Mouse (Mus musculus): ENCODE measurements around the gene Gm9733. TPM values are rescaled to one million over a fixed set of nuclear protein-coding genes. Genes with fewer than 3 reads are reported as not detected.
"Not testable (repeated sequence)": the region's sequence is repeated elsewhere in the genome, so short reads cannot be mapped to it uniquely, and the experiment has no call there.

Gene Gm9733
- 0.53 and 1.3 TPM in 2 replicates for polyA plus RNA-seq (2015; fragmentation: Nextera tagmentation; extraction: Ambion mirVana)

DNA sequence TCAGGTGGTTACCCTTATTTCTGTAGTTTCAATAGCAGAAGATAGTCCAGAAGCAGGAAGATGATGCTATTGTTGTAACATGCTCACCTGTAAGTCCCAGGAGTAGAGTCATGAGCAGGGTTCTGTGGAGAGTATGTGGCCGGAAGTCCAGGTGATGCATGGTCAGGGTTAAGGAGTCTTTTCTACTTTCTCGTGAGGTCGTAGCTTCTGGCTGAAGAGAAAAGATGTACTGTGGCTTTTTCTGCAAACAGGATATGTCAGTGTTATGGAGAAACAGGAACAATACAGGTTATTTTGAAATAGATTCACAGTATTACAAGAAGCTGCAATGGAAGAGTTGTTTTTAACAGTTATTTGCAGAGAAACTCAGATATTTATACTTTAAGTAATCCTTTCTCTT, at the start of gene Gm9733:
Gm9733 (minus strand) TSS at position 240 of the 400 bp plus-strand sequence.
- peak; percentile 43 for ATAC-seq (ENCODE audit: low read depth)
- WGBS (ENCODE audit: insufficient replicate concordance), result 49% methylated on average over 3 of the region's 3 CpGs
- H3K27ac ChIP-seq (ENCODE audit: low read length), result no peak within 1 kb of the TSS
- no peak within 1 kb of the TSS for H3K4me3 ChIP-seq (ENCODE audit: low read depth, low read length)
- H3K4me2 ChIP-seq (ENCODE audit: low read depth, low read length), result no peak within 1 kb of the TSS
- H3K9ac ChIP-seq (ENCODE audit: low read depth, low read length), result no peak within 1 kb of the TSS
- H3K4me1 ChIP-seq (ENCODE audit: control insufficient read depth, low read depth, low read length), result no peaks in the 10 kb centered on the region
- no peaks in the 10 kb centered on the region for H3K36me3 ChIP-seq (ENCODE audit: control insufficient read depth, insufficient read depth)
- H3K27me3 ChIP-seq (ENCODE audit: control insufficient read depth, insufficient read depth, low read depth, low read length), result no peaks in the 10 kb centered on the region
- H3K9me3 ChIP-seq (replicated peaks; ENCODE audit: control insufficient read depth, low read length), result no peaks in the 10 kb centered on the region

DNA sequence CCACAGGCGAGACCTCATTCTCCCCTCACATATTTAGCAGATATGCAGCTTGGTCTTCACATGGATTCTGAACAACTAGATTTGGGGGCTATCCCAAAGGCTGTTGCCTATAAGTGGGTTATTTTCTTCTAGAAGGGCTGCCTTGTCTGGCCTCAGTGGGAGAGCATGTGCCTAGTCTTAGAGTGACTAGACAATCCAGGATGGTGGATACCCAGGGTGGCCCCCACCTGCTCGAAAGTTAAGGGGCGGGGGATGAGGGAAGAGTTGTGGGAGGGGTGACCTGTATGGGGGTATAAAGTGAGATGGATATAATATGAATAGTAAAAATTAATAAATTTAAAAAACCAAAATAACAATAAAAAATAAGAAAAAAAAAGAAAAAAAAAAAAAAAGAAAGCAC, 23.6 kb upstream of the Gm9733 start:
- WGBS (ENCODE audit: insufficient replicate concordance), result 45% methylated on average over 3 of the region's 3 CpGs
- not testable (repeated sequence) for H3K27ac ChIP-seq (ENCODE audit: low read length); H3K4me2 ChIP-seq (ENCODE audit: low read depth, low read length); H3K9ac ChIP-seq (ENCODE audit: low read depth, low read length); ATAC-seq (ENCODE audit: low read depth); H3K4me3 ChIP-seq (ENCODE audit: low read depth, low read length); H3K36me3 ChIP-seq (ENCODE audit: control insufficient read depth, insufficient read depth); H3K9me3 ChIP-seq (replicated peaks; ENCODE audit: control insufficient read depth, low read length); H3K4me1 ChIP-seq (ENCODE audit: control insufficient read depth, low read depth, low read length); H3K27me3 ChIP-seq (ENCODE audit: control insufficient read depth, insufficient read depth, low read depth, low read length)

DNA sequence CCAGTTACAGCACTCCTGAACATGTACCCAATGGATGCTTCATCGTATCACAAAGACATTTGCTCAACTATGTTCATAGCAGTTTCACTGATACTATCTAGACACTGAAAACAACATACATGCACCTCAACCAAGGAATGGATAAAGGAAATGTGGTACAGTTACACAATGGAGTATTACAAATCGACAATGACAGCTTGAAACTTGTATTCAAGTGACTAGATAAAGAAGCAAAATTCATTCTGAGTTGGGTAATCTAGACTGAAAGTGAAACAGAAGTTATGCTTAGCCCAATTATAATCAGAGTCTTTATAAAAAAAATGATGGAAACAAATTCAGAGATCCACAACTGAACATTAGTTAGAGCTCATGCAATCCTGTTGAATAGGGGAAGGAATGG, 18.2 kb upstream of the Gm9733 start:
- WGBS (ENCODE audit: insufficient replicate concordance), result 72% methylated on average over 1 of the region's 2 CpGs
- not testable (repeated sequence) for H3K27ac ChIP-seq (ENCODE audit: low read length); H3K27me3 ChIP-seq (ENCODE audit: control insufficient read depth, insufficient read depth, low read depth, low read length); H3K9ac ChIP-seq (ENCODE audit: low read depth, low read length); H3K36me3 ChIP-seq (ENCODE audit: control insufficient read depth, insufficient read depth); H3K9me3 ChIP-seq (replicated peaks; ENCODE audit: control insufficient read depth, low read length); ATAC-seq (ENCODE audit: low read depth); H3K4me3 ChIP-seq (ENCODE audit: low read depth, low read length); H3K4me2 ChIP-seq (ENCODE audit: low read depth, low read length); H3K4me1 ChIP-seq (ENCODE audit: control insufficient read depth, low read depth, low read length)

DNA sequence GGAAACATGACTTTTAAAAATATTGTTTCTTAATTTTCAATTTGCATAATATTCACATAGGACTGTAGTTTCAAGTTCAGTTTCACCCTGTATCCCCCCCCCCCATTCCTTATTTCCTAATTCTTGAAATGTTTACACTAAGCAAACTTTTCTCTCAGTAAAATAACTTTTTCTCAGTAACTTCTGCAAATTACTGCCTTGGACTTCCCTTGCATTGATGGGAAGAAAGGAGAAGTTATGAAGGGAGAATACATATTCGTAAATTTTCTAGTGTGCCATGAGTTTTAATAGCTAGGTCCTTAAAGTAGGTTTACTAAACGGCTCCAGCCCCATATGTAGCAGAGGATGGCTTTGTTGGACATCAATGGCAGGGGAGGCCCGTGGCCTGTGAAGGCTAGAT, 13.5 kb upstream of the Gm9733 start:
- not testable (repeated sequence) for H3K9me3 ChIP-seq (replicated peaks; ENCODE audit: control insufficient read depth, low read length); H3K27me3 ChIP-seq (ENCODE audit: control insufficient read depth, insufficient read depth, low read depth, low read length); H3K4me3 ChIP-seq (ENCODE audit: low read depth, low read length); H3K4me2 ChIP-seq (ENCODE audit: low read depth, low read length); ATAC-seq (ENCODE audit: low read depth); H3K4me1 ChIP-seq (ENCODE audit: control insufficient read depth, low read depth, low read length); H3K27ac ChIP-seq (ENCODE audit: low read length); H3K36me3 ChIP-seq (ENCODE audit: control insufficient read depth, insufficient read depth); H3K9ac ChIP-seq (ENCODE audit: low read depth, low read length)
- WGBS (ENCODE audit: insufficient replicate concordance), result 25% methylated on average over 3 of the region's 3 CpGs

DNA sequence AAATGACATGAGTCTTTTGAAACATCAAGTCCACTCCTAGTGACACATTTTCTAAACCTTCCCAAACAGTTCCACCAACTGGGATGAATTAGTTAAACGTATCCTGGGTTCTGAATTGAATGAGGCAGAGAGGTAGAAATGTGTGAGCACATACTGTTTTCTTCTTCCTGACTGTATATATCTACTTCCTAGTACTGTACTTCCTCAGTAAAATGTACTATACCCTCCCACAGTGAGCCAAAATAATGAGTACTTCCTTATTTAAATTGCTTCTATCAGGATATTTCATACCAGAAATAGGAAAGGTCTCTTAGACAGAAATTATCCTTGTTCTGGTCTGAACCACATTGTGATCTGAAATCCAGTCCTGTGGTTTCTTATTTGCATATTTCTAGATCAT, 8.2 kb upstream of the Gm9733 start:
- no peak for ATAC-seq (ENCODE audit: low read depth)
- Histone ChIP-seq H3K27me3 (ENCODE audit: control insufficient read depth, insufficient read depth, low read depth, low read length) (no peaks in the 10 kb centered on the region), H3K4me2 (ENCODE audit: low read depth, low read length) (no peak overlapping the region), H3K27ac (ENCODE audit: low read length) (no peak overlapping the region), H3K4me1 (ENCODE audit: control insufficient read depth, low read depth, low read length) (no peaks in the 10 kb centered on the region), H3K36me3 (ENCODE audit: control insufficient read depth, insufficient read depth) (no peaks in the 10 kb centered on the region), H3K9me3 (replicated peaks; ENCODE audit: control insufficient read depth, low read length) (no peaks in the 10 kb centered on the region), H3K9ac (ENCODE audit: low read depth, low read length) (no peak overlapping the region), H3K4me3 (ENCODE audit: low read depth, low read length) (no peak overlapping the region)
- WGBS (ENCODE audit: insufficient replicate concordance), result 31% methylated on average over 1 of the region's 1 CpGs

DNA sequence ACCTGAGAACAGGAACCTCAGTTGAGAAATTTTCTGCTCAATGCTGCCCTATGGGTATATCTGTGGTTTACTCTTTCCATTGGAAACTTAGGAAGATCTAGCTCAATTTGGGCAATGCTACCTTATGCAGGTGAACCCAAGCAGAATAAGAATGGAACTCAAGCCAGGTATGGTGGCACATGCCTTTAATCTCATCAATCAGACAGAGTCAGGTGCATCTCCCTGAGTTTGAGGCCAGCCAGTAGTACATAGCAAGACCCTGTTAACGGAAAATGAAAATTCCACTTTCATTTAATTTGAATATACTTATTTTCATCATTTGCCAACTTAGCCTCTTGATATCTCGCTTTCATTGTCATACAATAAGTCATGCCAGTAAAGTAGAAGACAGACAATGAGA, 2.1 kb upstream of the Gm9733 start:
- Histone ChIP-seq H3K4me2 (ENCODE audit: low read depth, low read length) (no peak overlapping the region), H3K4me1 (ENCODE audit: control insufficient read depth, low read depth, low read length) (no peaks in the 10 kb centered on the region), H3K9ac (ENCODE audit: low read depth, low read length) (no peak overlapping the region), H3K36me3 (ENCODE audit: control insufficient read depth, insufficient read depth) (no peaks in the 10 kb centered on the region), H3K9me3 (replicated peaks; ENCODE audit: control insufficient read depth, low read length) (no peaks in the 10 kb centered on the region), H3K27ac (ENCODE audit: low read length) (no peak overlapping the region), H3K27me3 (ENCODE audit: control insufficient read depth, insufficient read depth, low read depth, low read length) (no peaks in the 10 kb centered on the region), H3K4me3 (ENCODE audit: low read depth, low read length) (no peak overlapping the region)
- no peak; the same call in 1 of the 2 replicates for ATAC-seq (ENCODE audit: low read depth)
- WGBS (ENCODE audit: insufficient replicate concordance), result 49% methylated on average over 2 of the region's 2 CpGs

DNA sequence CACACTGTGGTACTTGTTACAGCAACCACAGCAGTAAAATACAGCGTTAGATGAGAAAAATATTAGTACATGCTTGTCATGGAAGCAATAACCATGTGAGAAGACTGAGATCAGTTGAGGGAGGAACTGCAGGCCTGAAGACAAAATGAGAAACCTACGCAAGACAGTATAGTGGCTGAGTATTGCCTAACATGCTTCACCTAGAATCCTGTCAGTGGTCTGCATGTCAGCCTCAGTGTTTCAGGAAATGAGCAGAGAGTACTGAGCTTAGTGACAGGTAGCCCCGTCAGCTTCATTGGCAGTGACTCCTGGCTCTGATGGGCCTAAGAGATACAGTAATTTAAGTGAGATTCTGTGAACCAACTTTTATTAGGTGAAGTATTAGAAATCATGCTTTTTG, 557 bp downstream of the Gm9733 start:
- no peaks in the 10 kb centered on the region for H3K9me3 ChIP-seq (replicated peaks; ENCODE audit: control insufficient read depth, low read length)
- H3K27me3 ChIP-seq (ENCODE audit: control insufficient read depth, insufficient read depth, low read depth, low read length), result no peaks in the 10 kb centered on the region
- H3K27ac ChIP-seq (ENCODE audit: low read length), result no peak overlapping the region
- no peak overlapping the region for H3K9ac ChIP-seq (ENCODE audit: low read depth, low read length)
- no peaks in the 10 kb centered on the region for H3K4me1 ChIP-seq (ENCODE audit: control insufficient read depth, low read depth, low read length)
- peak; percentile 62 for ATAC-seq (ENCODE audit: low read depth)
- H3K4me3 ChIP-seq (ENCODE audit: low read depth, low read length), result no peak overlapping the region
- 44% methylated on average over 3 of the region's 3 CpGs for WGBS (ENCODE audit: insufficient replicate concordance)
- H3K4me2 ChIP-seq (ENCODE audit: low read depth, low read length), result no peak overlapping the region
- no peaks in the 10 kb centered on the region for H3K36me3 ChIP-seq (ENCODE audit: control insufficient read depth, insufficient read depth)

DNA sequence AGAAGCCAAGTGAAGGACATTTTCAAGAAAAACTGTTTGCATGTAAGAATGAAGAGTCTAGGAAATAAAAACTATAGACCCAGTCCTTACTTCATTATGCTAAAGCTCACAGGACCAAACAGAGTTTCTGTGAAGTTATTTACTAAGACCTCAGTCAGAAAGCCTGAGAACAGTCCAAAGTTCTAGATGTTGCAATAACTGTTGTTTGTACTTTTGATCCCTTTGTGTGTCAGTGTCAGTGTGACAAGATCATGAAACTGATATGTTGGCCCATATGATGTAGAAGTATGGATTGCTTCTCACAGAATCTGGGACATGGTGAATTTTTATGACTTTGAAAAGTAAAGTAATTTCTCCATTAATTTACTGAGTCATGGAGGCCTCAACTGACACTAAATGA, 2.6 kb downstream of the Gm9733 start:
- Histone ChIP-seq H3K9ac (ENCODE audit: low read depth, low read length) (no peak overlapping the region), H3K4me2 (ENCODE audit: low read depth, low read length) (no peak overlapping the region), H3K27me3 (ENCODE audit: control insufficient read depth, insufficient read depth, low read depth, low read length) (no peaks in the 10 kb centered on the region), H3K4me1 (ENCODE audit: control insufficient read depth, low read depth, low read length) (no peaks in the 10 kb centered on the region), H3K36me3 (ENCODE audit: control insufficient read depth, insufficient read depth) (no peaks in the 10 kb centered on the region), H3K4me3 (ENCODE audit: low read depth, low read length) (no peak overlapping the region), H3K9me3 (replicated peaks; ENCODE audit: control insufficient read depth, low read length) (no peaks in the 10 kb centered on the region), H3K27ac (ENCODE audit: low read length) (no peak overlapping the region)
- peak; percentile 68 for ATAC-seq (ENCODE audit: low read depth)

DNA sequence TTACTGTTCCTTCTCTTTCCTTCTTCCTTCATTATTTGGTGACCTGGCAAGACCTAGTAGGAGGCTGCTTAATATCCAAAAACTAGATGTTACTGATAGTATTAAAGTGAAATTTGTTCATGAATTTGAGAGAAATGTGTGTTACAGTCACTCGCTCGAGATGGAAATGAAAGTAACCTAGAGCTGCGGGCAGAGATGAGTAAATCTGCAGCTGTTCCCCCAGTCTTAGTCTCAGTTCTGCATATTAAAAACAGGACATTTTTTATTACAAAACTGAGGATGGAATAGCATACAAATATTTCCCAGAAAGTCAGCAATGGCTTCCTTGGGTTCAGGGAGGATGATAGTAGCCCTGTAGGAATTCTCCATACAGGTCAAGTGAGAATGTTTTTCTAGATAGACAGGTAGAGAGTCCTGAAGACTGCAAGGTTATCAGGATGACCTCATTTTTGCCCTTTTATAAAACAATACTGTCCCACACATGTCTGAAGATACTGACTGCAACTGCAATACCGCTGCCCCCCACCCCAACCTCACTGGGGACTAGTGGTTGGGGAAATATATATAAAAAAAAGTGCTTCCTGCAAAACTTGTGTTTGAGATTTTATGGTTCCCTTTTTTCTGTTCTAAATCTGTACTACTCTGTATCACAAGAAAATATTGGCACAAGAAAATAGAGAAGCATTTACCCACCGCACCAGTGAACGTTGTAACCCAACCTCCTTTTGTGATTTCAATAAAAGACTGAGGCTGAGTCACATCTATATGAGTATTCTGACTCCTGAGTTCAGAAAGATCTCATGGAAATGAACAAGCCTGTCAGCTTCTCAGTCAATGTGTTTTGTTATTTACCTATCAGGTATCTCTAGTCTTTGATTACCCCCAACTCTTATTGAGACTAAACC, 47.4 kb downstream of the Gm9733 start:
- Histone ChIP-seq H3K9me3 (replicated peaks; ENCODE audit: control insufficient read depth, low read length) (no peaks in the 10 kb centered on the region), H3K9ac (ENCODE audit: low read depth, low read length) (no peak overlapping the region), H3K27ac (ENCODE audit: low read length) (no peak overlapping the region), H3K4me1 (ENCODE audit: control insufficient read depth, low read depth, low read length) (no peaks in the 10 kb centered on the region), H3K4me2 (ENCODE audit: low read depth, low read length) (no peak overlapping the region), H3K4me3 (ENCODE audit: low read depth, low read length) (no peak overlapping the region), H3K36me3 (ENCODE audit: control insufficient read depth, insufficient read depth) (no peaks in the 10 kb centered on the region), H3K27me3 (ENCODE audit: control insufficient read depth, insufficient read depth, low read depth, low read length) (no peaks in the 10 kb centered on the region)
- WGBS (ENCODE audit: insufficient replicate concordance), result 60% methylated on average over 6 of the region's 6 CpGs
- no peak for ATAC-seq (ENCODE audit: low read depth)
